Mouse (Mus musculus) CD8-positive naive resting alpha-beta T cell, adult 57 days (primary cell): Measurements from ENCODE around the gene Ism2. TPM values are rescaled to one million over a fixed set of nuclear protein-coding genes. Genes with fewer than 3 reads are reported as not detected.

Source experiments
- total RNA-seq: library from RNA; stranded (reverse); gene quantifications from one replicate; pipeline ENCODE4 v1.2.4, GENCODE M21; 2023

Gene Ism2
- not detected for total RNA-seq

GRCm38 (mm10) chr12:87299657-87300440 is at the start of gene Ism2:
Gene Ism2, minus strand, starts transcription at chr12:87299705.

GRCm38 (mm10) chr12:87266108-87266826 is 33.2 kb downstream of the Ism2 start, which contains the start of the genes Vipas39 and Ahsa1:
Gene Vipas39, minus strand, starts transcription at chr12:87266256.
Gene Ahsa1, plus strand, starts transcription at chr12:87266479.

GRCm38 (mm10) chr12:87238632-87239031 is 60.9 kb downstream of the Ism2 start, which contains the start of gene Noxred1:
Gene Noxred1, minus strand, starts transcription at chr12:87238732.

Other genes starting within 250 kb of the Ism2 start
- gene Ngb, start 197.2 kb downstream of the Ism2 start, total RNA-seq: 0.43 TPM
- gene Gstz1, start 152.5 kb downstream of the Ism2 start, total RNA-seq: 12.2 TPM
- gene Pomt2, start 151.7 kb downstream of the Ism2 start, total RNA-seq: 5.2 TPM
- gene Samd15, start 100.0 kb downstream of the Ism2 start, total RNA-seq: not detected
- gene Tmed8, start 99.3 kb downstream of the Ism2 start, total RNA-seq: 15.0 TPM
- gene Noxred1, start 61.0 kb downstream of the Ism2 start, total RNA-seq: 0.77 TPM
- 26.4 TPM for gene Vipas39, start 33.4 kb downstream of the Ism2 start, total RNA-seq
- gene Ahsa1, start 33.2 kb downstream of the Ism2 start, total RNA-seq: 108 TPM
- gene Sptlc2, start 88.7 kb upstream of the Ism2 start, total RNA-seq: 75.9 TPM
- gene Slirp, start 144.2 kb upstream of the Ism2 start, total RNA-seq: 31.4 TPM
- 85.4 TPM for gene Alkbh1, start 144.3 kb upstream of the Ism2 start, total RNA-seq
- gene Snw1, start 172.6 kb upstream of the Ism2 start, total RNA-seq: 94.0 TPM
- not detected for gene Gm5788, start 195.0 kb upstream of the Ism2 start, total RNA-seq
- not detected for gene Gm8300, start 214.6 kb upstream of the Ism2 start, total RNA-seq